Mouse (Mus musculus) adrenal gland, postnatal 36 days (tissue): Measurements from ENCODE around the gene Mfsd4b5. TPM values are rescaled to one million over a fixed set of nuclear protein-coding genes. Genes with fewer than 3 reads are reported as not detected.
A peak's percentile ranks its signal among the peaks of the same experiment; 100 is the strongest.
"Not testable (repeated sequence)": the region's sequence is repeated elsewhere in the genome, so short reads cannot be mapped to it uniquely, and the experiment has no call there.

ENCODE experiments used
- DNase-seq, 2 experiments: peaks; one replicate each; pipeline ENCODE4 v3.0.0; 2021; ENCODE audit warnings: mixed read lengths in 1 of 2
- total RNA-seq, 2 experiments: library from RNA; stranded (reverse); gene quantifications; 2 replicates each; pipeline ENCODE4 v1.2.3; 2021

The Mfsd4b5 gene
- total RNA-seq, 2 experiments from 2014 or later: 0.60 to 0.76 TPM

DNA sequence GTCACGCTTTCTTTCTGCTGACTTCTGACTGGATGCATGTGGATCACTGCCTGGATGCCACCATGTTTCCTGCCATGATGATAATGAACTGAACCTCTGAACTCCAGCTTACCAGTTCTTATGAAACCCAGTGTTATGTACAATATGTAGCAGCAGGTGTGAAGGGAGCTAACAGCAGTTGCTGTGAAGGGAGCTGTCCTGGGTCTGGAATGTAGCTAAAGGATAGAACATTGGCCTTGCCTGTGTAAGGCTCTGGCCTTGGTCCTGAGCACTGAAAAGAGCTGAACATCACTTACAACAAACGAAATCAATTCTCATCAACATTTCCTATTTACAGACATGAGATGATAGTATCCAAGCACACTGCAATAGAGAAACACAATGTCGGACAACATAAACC, 18.9 kb downstream of the Mfsd4b5 start:
- peak in 1 of 2 experiments; percentile 7 for DNase-seq

DNA sequence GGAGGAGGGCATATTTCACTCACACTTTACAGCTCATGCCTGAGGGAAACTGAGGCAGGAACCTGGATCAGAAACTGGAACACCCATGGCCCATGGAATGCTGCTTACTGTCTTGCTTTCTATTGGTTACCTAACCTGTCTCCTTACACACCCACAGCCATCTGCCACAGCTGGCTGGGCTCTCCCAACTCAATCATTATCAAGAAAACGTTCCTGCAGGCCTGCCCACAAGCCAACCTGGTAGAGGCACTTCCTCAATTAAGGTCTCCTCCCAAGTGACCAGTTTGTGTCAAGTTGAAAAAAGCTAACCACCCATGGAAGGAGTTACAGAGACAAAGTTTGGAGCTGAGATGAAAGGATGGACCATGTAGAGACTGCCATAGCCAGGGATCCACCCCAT, 24.5 kb downstream of the Mfsd4b5 start:
- no peak for DNase-seq

DNA sequence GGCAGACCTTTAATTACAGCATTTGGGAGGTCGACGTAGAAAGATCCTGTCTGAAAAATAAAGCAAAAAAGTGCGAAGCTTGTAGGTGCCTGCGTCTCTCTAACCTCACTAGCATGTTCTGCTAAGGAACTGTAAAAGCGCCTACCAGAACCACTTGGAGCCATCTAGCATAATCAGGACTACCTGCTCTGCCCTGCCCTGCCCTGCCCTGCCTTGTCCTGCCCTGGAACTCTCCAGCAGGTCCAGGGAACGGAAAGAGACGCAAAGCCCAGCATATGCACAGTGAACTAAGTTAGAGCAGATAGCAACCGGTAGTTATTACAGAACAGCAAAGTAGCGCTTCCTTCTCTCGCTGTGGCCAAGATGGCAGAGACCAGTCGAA, 26.0 kb downstream of the Mfsd4b5 start:
- no peak for DNase-seq

DNA sequence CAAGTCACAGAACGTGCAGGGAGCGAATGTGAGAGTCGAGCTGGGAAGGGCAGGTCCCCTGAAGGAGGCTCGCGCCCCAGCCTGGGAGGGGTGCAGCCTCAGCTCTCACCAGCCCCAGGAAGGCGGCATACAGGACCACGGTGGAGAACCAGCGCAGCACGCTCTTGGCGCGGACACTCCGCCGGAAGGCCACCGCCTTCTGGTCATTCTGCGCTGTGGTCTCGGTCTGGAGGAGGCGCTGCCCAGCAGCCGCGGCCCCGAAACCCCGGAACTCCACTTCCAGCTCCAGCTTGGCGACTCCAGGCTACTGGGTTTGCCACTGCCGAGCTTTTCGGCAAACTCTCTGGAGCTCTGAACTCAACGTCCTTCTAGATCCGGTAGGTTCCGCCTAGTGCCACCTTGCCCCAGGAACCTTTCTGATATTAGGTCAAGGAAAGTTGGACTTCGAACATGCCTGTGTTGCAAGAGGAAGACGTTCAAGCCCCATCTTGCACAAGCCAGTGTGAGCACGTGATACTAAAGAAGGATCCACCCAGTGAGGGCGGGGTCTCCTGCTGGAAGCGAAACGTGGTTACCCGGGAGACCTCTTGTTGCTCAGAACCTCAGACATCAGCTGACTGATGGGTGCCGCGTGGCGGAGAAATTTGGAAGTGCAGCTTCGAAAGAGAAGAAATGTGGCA, 26.5 kb downstream of the Mfsd4b5 start, which contains the start of gene Mfsd4b3:
Gene Mfsd4b3 (minus strand): TSS at position 393 of the 680 bp plus-strand sequence.
- DNase-seq: peak; percentile 96

DNA sequence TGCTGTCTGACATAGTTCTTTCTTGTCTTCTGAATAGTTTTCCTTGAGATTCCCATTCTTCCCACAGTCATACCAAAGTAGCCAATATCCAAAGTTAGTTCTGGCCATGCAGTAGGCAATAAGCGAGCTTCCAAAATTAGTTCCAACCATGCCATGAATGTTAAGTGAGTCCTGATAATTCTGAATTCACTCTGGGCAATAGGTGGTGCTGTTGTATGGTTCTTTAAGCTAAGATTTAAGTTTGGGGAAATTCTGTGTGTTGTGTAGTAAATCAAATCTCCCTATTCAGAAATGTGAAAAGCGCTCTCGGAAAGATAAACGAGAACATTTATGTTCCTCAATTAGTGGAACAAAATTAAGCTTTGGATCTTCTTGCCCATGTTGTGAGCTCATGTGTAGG, 28.2 kb downstream of the Mfsd4b5 start:
- DNase-seq: no peak

DNA sequence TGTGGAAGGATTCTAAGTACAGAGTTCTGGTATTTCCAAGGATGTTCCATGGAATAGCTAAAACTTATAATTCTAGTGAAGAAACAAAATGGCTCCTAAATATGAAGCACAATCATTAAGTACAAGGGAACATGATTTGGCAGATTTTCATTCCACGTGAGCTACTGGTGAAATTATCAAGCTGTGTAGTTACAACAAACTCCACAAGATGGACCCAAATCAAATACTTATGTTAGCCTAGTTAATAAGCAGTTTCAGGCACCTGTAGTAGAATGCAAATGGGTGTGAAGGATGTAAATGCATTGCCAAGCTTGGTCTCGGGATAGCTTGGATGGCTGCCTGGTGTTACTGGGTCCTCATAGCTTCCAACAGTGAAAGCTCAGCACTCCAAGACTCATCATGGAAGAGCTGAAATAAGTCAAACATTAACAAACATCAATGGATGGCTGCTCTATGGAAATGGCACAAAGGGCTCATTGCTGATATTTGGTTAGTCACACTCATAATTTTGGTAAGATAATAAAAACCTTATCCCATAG, 30.0 kb downstream of the Mfsd4b5 start:
- no peak for DNase-seq

DNA sequence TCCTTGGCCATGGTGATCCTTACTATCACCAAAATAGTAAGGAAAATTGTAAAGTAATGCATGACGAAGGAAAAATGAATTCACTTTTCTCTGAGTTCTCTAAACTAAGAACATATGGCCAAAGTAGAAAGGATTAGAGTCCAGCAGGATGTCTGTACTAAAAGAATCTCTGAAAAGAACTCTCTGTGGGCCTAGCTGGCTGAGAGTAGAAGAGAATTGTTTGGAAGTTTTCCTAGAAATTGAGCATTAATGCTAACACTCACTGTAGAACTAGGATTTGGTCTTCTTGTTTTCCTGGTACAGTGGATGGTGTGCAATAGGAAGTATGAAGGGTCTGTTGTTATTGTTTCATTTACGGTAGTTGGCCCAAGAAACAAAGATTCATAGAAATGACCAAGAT, 31.3 kb downstream of the Mfsd4b5 start:
- DNase-seq: no peak

DNA sequence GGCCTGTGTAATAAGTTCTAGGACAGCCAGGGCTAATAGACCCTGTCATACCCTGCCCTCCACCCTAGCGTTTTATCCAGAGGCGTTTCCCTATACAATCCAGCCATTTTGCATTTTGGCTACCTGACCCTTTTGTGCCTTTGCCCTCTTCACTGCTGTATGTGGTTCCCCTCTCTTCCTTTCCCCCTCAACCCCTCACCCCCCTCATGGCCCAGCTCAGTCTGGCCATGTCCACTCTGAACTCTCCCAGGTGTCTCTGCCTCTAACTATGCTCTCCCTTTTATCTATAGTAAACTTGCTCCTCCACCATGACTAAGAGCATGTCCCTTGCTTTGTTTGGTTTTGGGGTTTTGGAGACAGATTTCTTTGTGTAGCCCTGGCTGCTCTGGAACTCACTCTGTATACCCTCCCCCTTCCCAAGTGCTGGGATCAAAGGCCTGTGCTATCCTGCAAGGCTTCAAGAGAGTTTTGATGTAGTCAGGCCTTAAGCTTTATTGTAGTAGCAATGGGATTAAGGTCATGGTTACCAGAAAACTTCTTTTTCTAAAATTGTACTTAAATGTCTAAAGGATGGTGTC, 37.0 kb downstream of the Mfsd4b5 start:
- no peak for DNase-seq

DNA sequence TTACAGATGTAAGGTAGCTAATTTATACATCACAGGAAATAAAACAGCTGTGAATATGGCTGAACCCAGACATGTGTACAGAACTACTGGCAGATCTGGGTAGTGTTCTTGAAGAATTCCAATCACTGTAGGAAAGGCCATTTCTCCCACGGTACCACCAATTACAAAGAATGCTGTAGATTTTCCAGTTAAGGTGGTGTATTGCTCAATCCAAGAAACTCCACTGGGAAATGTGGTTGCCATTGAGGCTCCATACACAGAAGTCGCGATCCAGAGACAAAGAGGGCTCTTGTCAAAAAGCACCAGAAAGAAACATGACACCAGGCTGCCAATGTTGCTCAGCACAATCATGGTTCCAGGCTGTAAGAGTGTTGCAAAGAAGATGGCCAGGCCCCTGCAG, 39.3 kb downstream of the Mfsd4b5 start:
- not testable (repeated sequence) for DNase-seq

DNA sequence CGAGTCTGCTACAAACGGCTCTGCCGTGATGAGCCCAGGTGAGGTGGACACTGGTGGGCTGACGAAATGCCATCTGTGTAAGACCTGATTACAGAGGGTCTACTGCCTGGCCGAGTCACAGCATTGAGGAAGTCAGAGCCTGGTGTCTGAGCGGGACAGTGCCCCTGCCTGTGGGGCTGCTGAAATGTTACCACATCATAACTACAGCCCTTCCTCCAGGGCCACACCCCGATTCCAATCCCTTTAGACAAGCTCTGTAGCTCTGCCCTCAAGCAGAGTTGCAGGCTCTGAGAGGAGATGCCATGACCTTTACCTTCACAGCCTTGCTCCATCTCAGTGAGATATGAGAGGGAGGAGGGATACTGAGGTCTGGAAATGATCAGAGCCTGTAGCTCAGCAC, 49.9 kb downstream of the Mfsd4b5 start:
- no peak for DNase-seq

DNA sequence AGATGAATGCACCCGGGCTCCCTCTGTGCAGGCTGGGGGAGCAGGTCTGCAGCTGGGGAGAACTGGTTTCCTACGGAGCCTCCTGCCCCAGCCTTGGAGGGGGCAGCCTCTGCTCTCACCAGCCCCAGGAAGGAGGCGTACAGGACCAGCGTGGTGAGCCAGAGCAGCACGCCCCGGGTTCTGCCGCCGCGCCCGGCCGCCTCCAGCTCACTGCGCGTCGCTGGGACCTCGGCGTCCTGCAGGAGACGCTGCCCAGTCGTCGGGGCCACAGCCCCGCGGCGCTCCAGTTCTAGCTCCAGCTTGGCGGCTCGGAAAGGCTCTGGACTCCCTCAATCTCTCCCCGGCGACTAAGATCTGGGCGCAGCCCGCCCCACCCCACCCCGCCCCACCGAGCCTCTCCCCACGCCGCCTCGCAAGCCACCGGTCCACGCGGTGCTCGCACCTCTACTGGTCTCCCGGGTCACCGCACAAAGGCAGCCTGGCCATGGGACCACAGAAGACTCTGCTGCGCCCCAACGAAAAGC, 59.8 kb downstream of the Mfsd4b5 start, which contains the start of gene Mfsd4b2:
Gene Mfsd4b2 (minus strand): TSS at position 308 of the 524 bp plus-strand sequence.
- peak; percentile 38 to 43 for DNase-seq

DNA sequence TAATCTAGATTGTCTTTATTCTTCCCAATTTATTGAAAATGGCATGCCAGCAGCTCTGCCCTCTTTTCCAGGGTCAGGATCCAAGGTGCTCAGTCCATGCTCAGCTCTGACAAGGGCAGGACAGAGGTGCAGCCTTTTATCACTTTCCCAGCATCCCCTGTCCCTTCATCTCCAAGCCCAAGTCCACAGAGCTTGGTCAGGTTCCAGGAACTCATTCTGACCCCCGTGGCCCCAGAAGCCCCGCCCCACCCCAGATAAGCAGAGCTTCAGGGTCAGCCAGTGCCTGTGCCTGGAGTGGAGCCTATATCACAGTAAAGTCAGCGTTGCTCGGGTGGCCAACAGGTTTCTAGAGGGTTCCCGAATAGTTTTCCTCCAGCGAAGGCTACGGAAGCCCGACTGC, 61.9 kb downstream of the Mfsd4b5 start:
- not testable (repeated sequence) for DNase-seq

DNA sequence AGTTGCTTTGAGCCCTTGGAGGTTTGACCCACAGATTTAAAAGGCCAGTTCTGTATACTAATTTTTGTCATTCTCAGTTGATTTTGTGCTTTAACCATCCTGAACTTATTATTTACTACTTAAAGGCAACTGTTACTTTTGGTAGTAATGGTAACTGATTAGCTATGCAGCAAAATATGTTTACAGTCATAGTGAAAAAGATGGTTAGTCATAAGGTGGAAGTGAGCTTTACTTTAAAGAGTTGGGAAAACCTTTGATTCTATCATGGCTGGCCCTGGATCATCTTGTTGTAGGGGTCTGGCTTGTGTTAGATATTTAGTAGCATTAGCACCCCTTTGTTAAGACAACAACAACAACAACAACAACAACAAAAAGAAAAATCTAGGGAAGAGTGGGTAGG, 73.8 kb downstream of the Mfsd4b5 start:
- DNase-seq: no peak

DNA sequence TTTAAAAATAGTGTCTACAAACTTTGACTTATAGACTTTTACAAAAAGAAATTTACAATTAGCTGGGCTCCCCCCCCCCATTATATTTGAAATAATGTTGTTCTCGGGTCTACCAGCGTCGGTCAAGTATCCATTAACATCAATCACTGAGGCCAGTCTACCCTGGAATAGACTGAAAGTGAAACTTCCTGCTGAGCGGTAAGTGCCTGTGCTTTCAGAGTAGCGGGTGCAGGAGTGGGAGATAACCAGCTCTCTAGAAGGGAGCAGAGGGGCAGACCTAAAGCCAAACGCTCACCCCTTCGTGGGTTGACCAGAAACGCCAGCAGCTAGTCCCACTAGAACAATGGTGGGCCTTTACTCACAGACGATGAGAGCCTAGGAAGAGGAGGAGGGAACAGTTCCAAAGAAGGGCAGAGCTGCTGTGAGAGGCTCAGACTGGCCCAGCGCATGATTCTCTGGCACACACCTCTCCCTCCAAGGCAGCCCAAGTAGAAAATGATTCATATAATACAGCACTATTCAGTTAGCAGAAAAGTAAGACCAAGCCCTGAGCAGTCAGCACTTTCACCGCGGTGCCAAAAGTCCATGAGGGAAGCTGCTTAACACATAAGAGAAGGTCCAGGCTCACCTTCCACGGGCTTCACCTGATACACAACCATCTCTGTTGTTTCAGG, 77.5 kb downstream of the Mfsd4b5 start:
- no peak for DNase-seq

Other genes with a start within 250 kb of the Mfsd4b5 start
- gene Mfsd4b4, start 87.4 kb downstream of the Mfsd4b5 start, total RNA-seq: 10 to 100 TPM in 1 of 2 experiments, 1 to 10 TPM in 1; 5.8 to 11.8 TPM
- under 1 TPM; 0.33 to 0.63 TPM for gene Mfsd4b2, start 59.7 kb downstream of the Mfsd4b5 start, total RNA-seq
- gene Mfsd4b3, start 26.5 kb downstream of the Mfsd4b5 start, total RNA-seq: 1 to 10 TPM; 2.8 to 9.5 TPM
- 1 to 10 TPM; 2.7 to 4.4 TPM for gene Mfsd4b1, start 38.6 kb upstream of the Mfsd4b5 start, total RNA-seq
- 10 to 100 TPM; 21.8 to 22.5 TPM for gene Slc16a10, start 155.6 kb upstream of the Mfsd4b5 start, total RNA-seq